Mouse (Mus musculus): Measurements from ENCODE around the gene Ovol2. TPM values are rescaled to one million over a fixed set of nuclear protein-coding genes. Genes with fewer than 3 reads are reported as not detected.
"Not testable (repeated sequence)": the region's sequence is repeated elsewhere in the genome, so short reads cannot be mapped to it uniquely, and the experiment has no call there.

Gene Ovol2
- polyA plus RNA-seq (2012; rRNA removed): 6.1 and 8.3 TPM in 2 replicates

GRCm38 (mm10) chr2:144331401-144332302 lies at the start of gene Ovol2:
Ovol2 (minus strand) TSS chr2:144332146.
- no peak for DNase-seq (ENCODE audit: extremely low spot score in 1 of 2, low spot score in 1 of 2)

- DNase-seq (ENCODE audit: extremely low spot score in 1 of 2, low spot score in 1 of 2): no peak
These were observed 49.8 kb upstream of the Ovol2 start for GRCm38 (mm10) chr2:144381741-144382140.

- DNase-seq (ENCODE audit: extremely low spot score in 1 of 2, low spot score in 1 of 2): no peak
These were observed 49.3 kb upstream of the Ovol2 start for GRCm38 (mm10) chr2:144381293-144381692.

GRCm38 (mm10) chr2:144375063-144375703 lies 43.2 kb upstream of the Ovol2 start:
- DNase-seq (ENCODE audit: extremely low spot score in 1 of 2, low spot score in 1 of 2): no peak

- peak in 1 of 2 experiments; percentile 42 for DNase-seq (ENCODE audit: extremely low spot score in 1 of 2, low spot score in 1 of 2)
These were observed 41.1 kb upstream of the Ovol2 start for GRCm38 (mm10) chr2:144373063-144373462.

GRCm38 (mm10) chr2:144371566-144371965 lies 39.6 kb upstream of the Ovol2 start:
- no peak for DNase-seq (ENCODE audit: extremely low spot score in 1 of 2, low spot score in 1 of 2)

GRCm38 (mm10) chr2:144369511-144369910 lies 37.6 kb upstream of the Ovol2 start:
- DNase-seq (ENCODE audit: extremely low spot score in 1 of 2, low spot score in 1 of 2): no peak

GRCm38 (mm10) chr2:144369020-144369421 lies 37.1 kb upstream of the Ovol2 start:
- no peak for DNase-seq (ENCODE audit: extremely low spot score in 1 of 2, low spot score in 1 of 2)

- DNase-seq (ENCODE audit: extremely low spot score in 1 of 2, low spot score in 1 of 2): peak; percentile 79 to 95
These were observed 36.6 kb upstream of the Ovol2 start, which contains the start of the genes Kat14 and Pet117 for GRCm38 (mm10) chr2:144368400-144369019. Kat14 (plus strand) TSS chr2:144368983. Pet117 (plus strand) TSS chr2:144368996.

- peak in 1 of 2 experiments; percentile 59 for DNase-seq (ENCODE audit: extremely low spot score in 1 of 2, low spot score in 1 of 2)
These were observed 20.9 kb upstream of the Ovol2 start for GRCm38 (mm10) chr2:144352843-144353242.

GRCm38 (mm10) chr2:144348525-144348924 lies 16.6 kb upstream of the Ovol2 start:
- DNase-seq (ENCODE audit: extremely low spot score in 1 of 2, low spot score in 1 of 2): no peak

GRCm38 (mm10) chr2:144343158-144343557 lies 11.2 kb upstream of the Ovol2 start:
- DNase-seq (ENCODE audit: extremely low spot score in 1 of 2, low spot score in 1 of 2): no peak

GRCm38 (mm10) chr2:144338149-144338548 lies 6.2 kb upstream of the Ovol2 start:
- not testable (repeated sequence) for DNase-seq (ENCODE audit: extremely low spot score in 1 of 2, low spot score in 1 of 2)

GRCm38 (mm10) chr2:144337701-144338100 lies 5.8 kb upstream of the Ovol2 start:
- no peak for DNase-seq (ENCODE audit: extremely low spot score in 1 of 2, low spot score in 1 of 2)

GRCm38 (mm10) chr2:144337230-144337629 lies 5.3 kb upstream of the Ovol2 start:
- no peak for DNase-seq (ENCODE audit: extremely low spot score in 1 of 2, low spot score in 1 of 2)

- peak in 1 of 2 experiments; percentile 49 for DNase-seq (ENCODE audit: extremely low spot score in 1 of 2, low spot score in 1 of 2)
These were observed 1.3 kb upstream of the Ovol2 start for GRCm38 (mm10) chr2:144333138-144333842.

- no peak for DNase-seq (ENCODE audit: extremely low spot score in 1 of 2, low spot score in 1 of 2)
These were observed 540 bp upstream of the Ovol2 start for GRCm38 (mm10) chr2:144332486-144332885.

GRCm38 (mm10) chr2:144330960-144331371 lies 980 bp downstream of the Ovol2 start:
- DNase-seq (ENCODE audit: extremely low spot score in 1 of 2, low spot score in 1 of 2): no peak

GRCm38 (mm10) chr2:144330352-144330959 lies 1.5 kb downstream of the Ovol2 start:
- DNase-seq (ENCODE audit: extremely low spot score in 1 of 2, low spot score in 1 of 2): no peak

- DNase-seq (ENCODE audit: extremely low spot score in 1 of 2, low spot score in 1 of 2): no peak
These were observed 2.0 kb downstream of the Ovol2 start for GRCm38 (mm10) chr2:144329937-144330336.

Data from frontal cortex, adult 2 months (tissue).